Mouse (Mus musculus) intestine, embryonic 14.5 days (tissue): ENCODE measurements at regions not wholly inside any gene's neighbourhood (a gene's known extent, or its start where the extent isn't known, plus 50 kb on each side); places are given as distances from the start of the nearest gene placed in this dataset.

Experiments
- ATAC-seq: fragments of 200-750 bp; cut with Nextera tagmentation; replicated peaks from 2 replicates; pipeline ENCODE4 v1.8.0; 2017; ENCODE audit warnings: low read depth, moderate number of reproducible peaks, moderate TSS enrichment, moderate library complexity; ENCODE audit not compliant: low FRiP score, low TSS enrichment
- DNase-seq: peaks from one replicate; pipeline ENCODE4 v3.0.0-alpha.2; 2018; ENCODE audit warnings: low spot score
- H3K27ac ChIP-seq: fragments of 300-500 bp; sonication (generic); 2 replicates; pipeline ENCODE4 v1.5.1; 2014; ENCODE audit warnings: low read depth, mild to moderate bottlenecking, control low read depth
- H3K27me3 ChIP-seq: fragments of 300-500 bp; sonication (generic); replicated peaks from 2 replicates; pipeline ENCODE4 v1.6.1; 2014; ENCODE audit warnings: low read length, control low read depth; ENCODE audit not compliant: control insufficient read depth, insufficient read depth
- H3K36me3 ChIP-seq: fragments of 300-500 bp; sonication (generic); 2 replicates; pipeline ENCODE4 v1.6.1; 2014; ENCODE audit warnings: low read length, control low read depth; ENCODE audit not compliant: control insufficient read depth, insufficient read depth
- H3K4me1 ChIP-seq: fragments of 300-500 bp; sonication (generic); replicated peaks from 2 replicates; pipeline ENCODE4 v1.6.1; 2014; ENCODE audit warnings: low read length, control low read depth, mixed read lengths; ENCODE audit not compliant: control insufficient read depth, insufficient read depth
- H3K4me2 ChIP-seq: fragments of 300-500 bp; sonication (generic); 2 replicates; pipeline ENCODE4 v1.6.1; 2014; ENCODE audit warnings: low read length
- H3K4me3 ChIP-seq: fragments of 300-500 bp; sonication (generic); 2 replicates; pipeline ENCODE4 v1.5.1; 2014; ENCODE audit warnings: low read depth, low read length, control low read depth, mixed read lengths
- H3K9ac ChIP-seq: fragments of 300-500 bp; sonication (generic); 2 replicates; pipeline ENCODE4 v1.6.1; 2014; ENCODE audit warnings: mild to moderate bottlenecking, low read length
- H3K9me3 ChIP-seq: fragments of 300-500 bp; sonication (generic); 2 replicates; pipeline ENCODE4 v1.6.1; 2016; ENCODE audit warnings: low read length, control low read depth; ENCODE audit not compliant: control insufficient read depth
- WGBS: fragments of 180-500 bp; shearing (Covaris S2); extraction: QIAGEN DNeasy Blood & Tissue Kit; methylation state at CpG from one replicate; pipeline ENCODE4 v1.1.7; 2014; 5-methylcytosine and 5-hydroxymethylcytosine counted together

- 95% methylated on average over 1 of the region's 1 CpGs for WGBS
- no peak overlapping the region for H3K27ac ChIP-seq
- DNase-seq: no peak
- no peaks in the 10 kb centered on the region for H3K27me3 ChIP-seq
- H3K36me3 ChIP-seq: no peaks in the 10 kb centered on the region
- no peaks in the 10 kb centered on the region for H3K4me1 ChIP-seq
- H3K9ac ChIP-seq: no peak overlapping the region
- H3K4me2 ChIP-seq: no peak overlapping the region
- H3K9me3 ChIP-seq: no peaks in the 10 kb centered on the region
- no peak for ATAC-seq
- no peak overlapping the region for H3K4me3 ChIP-seq
These were observed 221.5 kb downstream of the Epha7 start for GRCm38 (mm10) chr4:29034406-29034805.

GRCm38 (mm10) chr4:29039993-29040392, 227.1 kb downstream of the Epha7 start:
- Histone ChIP-seq H3K27me3 (no peaks in the 10 kb centered on the region), H3K4me3 (no peak overlapping the region), H3K4me2 (no peak overlapping the region), H3K4me1 (no peaks in the 10 kb centered on the region), H3K9me3 (no peaks in the 10 kb centered on the region), H3K36me3 (no peaks in the 10 kb centered on the region), H3K9ac (no peak overlapping the region), H3K27ac (no peak overlapping the region)
- DNase-seq (no peak), ATAC-seq (no peak)
- WGBS: 15% methylated on average over 1 of the region's 1 CpGs

- no peak overlapping the region for H3K4me2 ChIP-seq
- no peaks in the 10 kb centered on the region for H3K9me3 ChIP-seq
- no peak overlapping the region for H3K9ac ChIP-seq
- no peaks in the 10 kb centered on the region for H3K36me3 ChIP-seq
- ATAC-seq (no peak), DNase-seq (no peak)
- WGBS: 78% methylated on average over 12 of the region's 12 CpGs
- no peak overlapping the region for H3K27ac ChIP-seq
- H3K4me3 ChIP-seq: no peak overlapping the region
- H3K27me3 ChIP-seq: no peaks in the 10 kb centered on the region
- no peaks in the 10 kb centered on the region for H3K4me1 ChIP-seq
These were observed 256.0 kb downstream of the Epha7 start for GRCm38 (mm10) chr4:29068678-29069621.

GRCm38 (mm10) chr4:29074204-29074603, 261.3 kb downstream of the Epha7 start:
- Histone ChIP-seq H3K9me3 (no peaks in the 10 kb centered on the region), H3K27ac (no peak overlapping the region), H3K27me3 (no peaks in the 10 kb centered on the region), H3K36me3 (no peaks in the 10 kb centered on the region), H3K4me1 (no peaks in the 10 kb centered on the region), H3K4me3 (no peak overlapping the region), H3K9ac (no peak overlapping the region), H3K4me2 (no peak overlapping the region)
- DNase-seq (no peak), ATAC-seq (no peak)

- no peak for ATAC-seq
- WGBS: 57% methylated on average over 3 of the region's 3 CpGs
These were observed 261.9 kb downstream of the Epha7 start for GRCm38 (mm10) chr4:29074851-29075250.

GRCm38 (mm10) chr4:29076683-29077082, 263.8 kb downstream of the Epha7 start:
- H3K36me3 ChIP-seq: no peaks in the 10 kb centered on the region
- H3K4me3 ChIP-seq: no peak overlapping the region
- H3K4me1 ChIP-seq: no peaks in the 10 kb centered on the region
- H3K9me3 ChIP-seq: no peaks in the 10 kb centered on the region
- 82% methylated on average over 3 of the region's 3 CpGs for WGBS
- H3K9ac ChIP-seq: no peak overlapping the region
- no peak for DNase-seq
- H3K4me2 ChIP-seq: no peak overlapping the region
- ATAC-seq: no peak
- no peaks in the 10 kb centered on the region for H3K27me3 ChIP-seq
- no peak overlapping the region for H3K27ac ChIP-seq

More at GRCm38 (mm10) chr4:29074851-29075250, 261.9 kb downstream of the Epha7 start:
- Histone ChIP-seq H3K4me3 (no peak overlapping the region), H3K27ac (no peak overlapping the region), H3K4me2 (no peak overlapping the region), H3K36me3 (no peaks in the 10 kb centered on the region), H3K27me3 (no peaks in the 10 kb centered on the region), H3K9ac (no peak overlapping the region), H3K4me1 (no peaks in the 10 kb centered on the region), H3K9me3 (no peaks in the 10 kb centered on the region)
- no peak for DNase-seq

- 94% methylated on average over 3 of the region's 3 CpGs for WGBS
- Histone ChIP-seq H3K4me3 (no peak overlapping the region), H3K4me2 (no peak overlapping the region), H3K36me3 (no peaks in the 10 kb centered on the region), H3K9ac (no peak overlapping the region), H3K4me1 (no peaks in the 10 kb centered on the region), H3K9me3 (no peaks in the 10 kb centered on the region), H3K27me3 (no peaks in the 10 kb centered on the region), H3K27ac (no peak overlapping the region)
- ATAC-seq (no peak), DNase-seq (no peak)
These were observed 265.5 kb downstream of the Epha7 start for GRCm38 (mm10) chr4:29078391-29078790.

- H3K4me3 ChIP-seq: no peak overlapping the region
- DNase-seq (no peak), ATAC-seq (no peak)
- no peaks in the 10 kb centered on the region for H3K27me3 ChIP-seq
- H3K9me3 ChIP-seq: no peaks in the 10 kb centered on the region
- no peaks in the 10 kb centered on the region for H3K4me1 ChIP-seq
- H3K27ac ChIP-seq: no peak overlapping the region
- no peak overlapping the region for H3K9ac ChIP-seq
- WGBS: 72% methylated on average over 5 of the region's 5 CpGs
- H3K36me3 ChIP-seq: no peaks in the 10 kb centered on the region
- H3K4me2 ChIP-seq: no peak overlapping the region
These were observed 270.8 kb downstream of the Epha7 start for GRCm38 (mm10) chr4:29083545-29084290.
